Mouse (Mus musculus) liver, embryonic 12.5 days (tissue): ENCODE results near the gene Cat. TPM values are rescaled to one million over a fixed set of nuclear protein-coding genes. Genes with fewer than 3 reads are reported as not detected.

ENCODE experiments used
- ATAC-seq: fragments of 200-750 bp; cut with Nextera tagmentation; 2 replicates; pipeline ENCODE4 v1.8.0; 2017; ENCODE audit warnings: moderate number of reproducible peaks, mild to moderate bottlenecking, moderate library complexity
- H3K27ac ChIP-seq: fragments of 300-500 bp; sonication (generic); 2 replicates; pipeline ENCODE4 v1.5.1; 2016; ENCODE audit warnings: mild to moderate bottlenecking
- H3K27me3 ChIP-seq: fragments of 300-500 bp; sonication (generic); replicated peaks from 2 replicates; pipeline ENCODE4 v1.6.1; 2016; ENCODE audit warnings: mild to moderate bottlenecking, moderate library complexity
- H3K36me3 ChIP-seq: fragments of 300-500 bp; sonication (generic); 2 replicates; pipeline ENCODE4 v1.6.1; 2016; ENCODE audit warnings: mild to moderate bottlenecking, moderate library complexity
- H3K4me1 ChIP-seq: fragments of 300-500 bp; sonication (generic); 2 replicates; pipeline ENCODE4 v1.6.1; 2016
- H3K4me2 ChIP-seq: fragments of 300-500 bp; sonication (generic); 2 replicates; pipeline ENCODE4 v1.6.1; 2016; ENCODE audit warnings: mild to moderate bottlenecking, moderate library complexity
- H3K4me3 ChIP-seq: fragments of 300-500 bp; sonication (generic); 2 replicates; pipeline ENCODE4 v1.5.1; 2016; ENCODE audit warnings: mild to moderate bottlenecking, moderate library complexity
- H3K9ac ChIP-seq: fragments of 300-500 bp; sonication (generic); 2 replicates; pipeline ENCODE4 v1.6.1; 2016; ENCODE audit warnings: mild to moderate bottlenecking, moderate library complexity
- H3K9me3 ChIP-seq: fragments of 300-500 bp; sonication (generic); replicated peaks from 2 replicates; pipeline ENCODE4 v1.6.1; 2016; ENCODE audit warnings: mild to moderate bottlenecking, moderate library complexity
- WGBS: fragments of 180-500 bp; shearing (Covaris S2); methylation state at CpG from one replicate; pipeline ENCODE4 v1.1.7; 2016; ENCODE audit not compliant: insufficient replicate concordance; 5-methylcytosine and 5-hydroxymethylcytosine counted together
- polyA plus RNA-seq: library from polyadenylated mRNA; unstranded; fragments of >200 nt; fragmentation: Nextera tagmentation; extraction: Ambion mirVana; gene quantifications from 2 replicates; pipeline ENCODE4 v1.2.1, GENCODE M21; 2016

Gene Cat
- 127 and 138 TPM in 2 replicates for polyA plus RNA-seq

DNA sequence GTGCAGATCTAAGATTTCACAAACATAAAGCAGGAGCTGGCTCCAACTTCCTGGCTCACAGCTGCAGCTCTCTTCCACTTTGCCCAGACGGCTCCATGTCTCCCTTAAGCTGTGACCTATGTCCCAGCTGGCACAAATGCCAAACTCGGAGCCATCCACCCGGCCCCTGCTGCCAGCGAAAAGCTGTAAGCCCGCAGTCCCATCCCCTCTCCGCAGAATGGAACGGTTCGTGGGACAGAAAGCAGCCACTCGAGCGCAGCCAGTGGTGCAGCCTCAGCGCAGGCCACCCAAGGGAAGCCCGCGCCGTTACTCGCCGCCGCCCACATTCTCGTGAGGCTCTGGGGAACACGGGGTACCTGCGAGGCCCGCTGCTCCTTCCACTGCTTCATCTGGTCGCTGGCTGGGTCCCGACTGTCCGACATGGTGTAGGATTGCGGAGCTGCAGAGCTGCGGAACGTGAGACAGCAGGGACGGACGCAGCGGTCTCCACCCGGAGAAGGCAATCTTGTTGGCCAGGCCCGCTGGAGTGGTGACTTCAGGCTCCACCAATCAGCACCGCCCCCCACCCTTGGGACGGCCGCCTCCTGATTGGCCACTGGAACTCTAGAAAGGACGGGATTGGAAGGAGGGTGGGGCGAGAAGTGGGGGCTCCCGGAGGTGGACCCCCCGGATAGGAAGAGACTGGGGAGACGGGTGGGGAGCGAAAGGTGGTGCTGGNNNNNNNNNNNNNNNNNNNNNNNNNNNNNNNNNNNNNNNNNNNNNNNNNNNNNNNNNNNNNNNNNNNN, at the start of gene Cat:
Gene Cat, minus strand, starts transcription at position 544 of the 785 bp plus-strand sequence.
- Histone ChIP-seq H3K27ac (peak within 1 kb of the TSS; percentile 99), H3K27me3 (no peaks in the 10 kb centered on the region), H3K9ac (peak within 1 kb of the TSS; percentile 97), H3K4me3 (peak within 1 kb of the TSS; percentile 92), H3K4me2 (peak within 1 kb of the TSS; percentile 89), H3K36me3 (peaks cover 23% of the 10 kb centered on the region), H3K9me3 (no peaks in the 10 kb centered on the region), H3K4me1 (peaks cover 56% of the 10 kb centered on the region)
- under 1% methylated on average over 41 of the region's 41 CpGs for WGBS
- peak; percentile 91 for ATAC-seq

DNA sequence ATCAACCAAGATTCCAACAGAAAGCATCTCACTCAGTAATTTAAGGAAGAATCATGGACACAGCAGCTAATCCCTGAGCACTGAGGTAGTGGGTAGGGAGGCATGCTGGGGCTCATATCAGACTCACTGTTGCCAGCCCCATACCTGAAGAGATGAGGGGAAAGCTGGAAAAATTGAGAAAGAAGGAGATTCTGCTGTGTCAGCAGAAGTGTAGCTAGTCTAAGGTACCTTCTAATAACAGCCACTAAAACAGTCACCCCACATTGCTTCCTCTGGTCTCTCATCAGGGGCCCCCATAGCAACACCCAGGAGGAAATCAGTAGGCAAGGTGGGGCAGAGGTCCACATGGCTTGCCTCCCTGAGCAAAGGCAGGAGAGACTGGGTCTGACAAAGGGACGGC, 40.6 kb upstream of the Cat start:
- no peak for ATAC-seq
- H3K36me3 ChIP-seq: no peaks in the 10 kb centered on the region
- no peaks in the 10 kb centered on the region for H3K9me3 ChIP-seq
- H3K4me3 ChIP-seq: no peak overlapping the region
- no peaks in the 10 kb centered on the region for H3K4me1 ChIP-seq
- 74% methylated on average over 1 of the region's 1 CpGs for WGBS
- H3K27ac ChIP-seq: no peak overlapping the region
- no peak overlapping the region for H3K4me2 ChIP-seq
- no peak overlapping the region for H3K9ac ChIP-seq
- no peaks in the 10 kb centered on the region for H3K27me3 ChIP-seq

DNA sequence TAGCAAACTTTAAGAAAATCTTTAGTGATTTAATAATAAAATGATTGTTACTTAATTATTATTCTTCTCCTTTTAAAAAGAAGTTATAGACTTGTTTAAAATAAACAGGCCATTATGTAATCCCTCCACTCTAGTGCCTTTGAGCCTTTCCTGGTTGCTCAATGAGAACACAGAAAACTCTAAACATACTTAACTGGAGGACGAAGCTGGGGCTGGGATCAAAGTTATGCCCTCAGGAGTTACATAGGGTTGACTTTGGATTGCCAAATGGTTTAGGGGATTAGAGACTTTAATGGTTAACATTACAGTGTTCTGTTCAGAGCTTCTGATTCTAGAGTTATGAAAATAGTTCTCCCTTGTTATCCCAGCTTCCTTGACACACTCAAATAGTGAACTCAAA, 31.5 kb upstream of the Cat start:
- H3K27me3 ChIP-seq: no peaks in the 10 kb centered on the region
- no peaks in the 10 kb centered on the region for H3K4me1 ChIP-seq
- no peak overlapping the region for H3K4me3 ChIP-seq
- H3K9me3 ChIP-seq: no peaks in the 10 kb centered on the region
- H3K9ac ChIP-seq: no peak overlapping the region
- H3K36me3 ChIP-seq: no peaks in the 10 kb centered on the region
- H3K4me2 ChIP-seq: no peak overlapping the region
- 55% methylated on average over 1 of the region's 1 CpGs for WGBS
- no peak overlapping the region for H3K27ac ChIP-seq
- no peak for ATAC-seq

DNA sequence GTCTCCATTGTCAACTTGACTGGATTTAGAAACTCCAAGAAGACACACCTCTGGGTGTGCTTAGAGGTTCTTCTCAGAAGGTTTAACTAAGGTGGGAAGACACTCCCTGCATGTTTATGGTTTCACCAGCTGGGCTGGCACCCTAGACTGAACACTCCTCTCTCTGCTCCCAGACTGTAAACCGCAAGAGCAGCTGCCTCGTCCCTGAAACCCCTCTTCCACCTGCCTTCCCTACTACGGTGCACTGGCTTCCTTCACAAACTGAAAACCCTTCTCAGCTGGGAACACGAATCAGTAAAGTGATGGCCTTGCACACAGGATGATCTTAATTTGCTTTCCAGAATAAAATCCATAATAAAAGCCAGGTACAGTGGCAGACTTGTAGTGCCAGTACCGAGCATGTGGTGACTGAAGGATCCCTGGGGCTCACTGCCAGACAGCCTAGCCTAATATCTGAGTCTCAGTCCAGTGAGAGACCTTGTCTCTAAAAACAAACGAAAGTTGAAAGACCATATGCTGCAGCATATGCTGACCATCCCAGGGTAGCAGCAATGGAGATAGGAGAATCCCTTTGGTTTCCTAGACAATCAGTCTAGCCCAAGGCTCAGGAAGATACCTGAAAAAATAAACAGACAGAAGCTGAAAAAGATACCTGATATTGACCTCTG, 30.7 kb upstream of the Cat start:
- no peak for ATAC-seq
- H3K27ac ChIP-seq: no peak overlapping the region
- no peak overlapping the region for H3K4me2 ChIP-seq
- H3K9ac ChIP-seq: no peak overlapping the region
- H3K4me3 ChIP-seq: no peak overlapping the region
- H3K4me1 ChIP-seq: no peaks in the 10 kb centered on the region
- no peaks in the 10 kb centered on the region for H3K9me3 ChIP-seq
- 68% methylated on average over 6 of the region's 6 CpGs for WGBS
- H3K36me3 ChIP-seq: no peaks in the 10 kb centered on the region
- no peaks in the 10 kb centered on the region for H3K27me3 ChIP-seq

DNA sequence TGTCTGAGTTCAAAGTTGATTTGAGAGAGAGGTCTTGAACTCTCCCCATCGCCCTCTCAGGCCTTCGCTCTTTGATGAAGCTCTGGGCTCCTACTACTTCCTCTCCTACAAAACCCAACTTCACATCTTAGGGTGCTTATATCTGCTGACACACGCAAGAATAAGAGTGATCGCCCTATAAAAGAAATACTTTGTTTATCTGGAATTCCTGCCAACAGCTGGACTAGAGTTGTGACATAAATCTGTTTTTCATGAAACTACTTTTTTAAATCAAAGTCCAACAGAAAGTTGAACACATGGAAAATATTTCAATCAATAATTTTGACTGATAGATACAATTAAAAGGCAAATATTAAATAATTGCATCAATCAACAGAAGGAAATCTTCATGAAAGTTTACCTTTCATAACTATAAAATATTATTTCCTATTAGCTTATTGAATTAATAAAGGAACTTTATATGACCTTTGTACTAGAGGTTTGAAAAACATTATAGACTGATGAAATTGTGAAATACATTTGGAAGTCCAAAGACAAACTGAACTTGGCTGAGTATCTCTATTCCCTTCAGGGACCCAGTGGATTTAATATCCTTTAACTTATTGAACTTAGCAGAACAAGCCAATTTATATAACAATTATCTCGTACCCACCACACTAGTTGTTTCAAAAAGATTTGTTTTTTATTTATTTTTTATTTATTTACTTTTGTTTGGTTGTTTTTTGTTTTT, 27.3 kb upstream of the Cat start:
- Histone ChIP-seq H3K27me3 (no peaks in the 10 kb centered on the region), H3K36me3 (no peaks in the 10 kb centered on the region), H3K4me3 (no peak overlapping the region), H3K4me1 (no peaks in the 10 kb centered on the region), H3K9me3 (no peaks in the 10 kb centered on the region), H3K4me2 (no peak overlapping the region), H3K9ac (no peak overlapping the region), H3K27ac (no peak overlapping the region)
- ATAC-seq: no peak
- WGBS: 66% methylated on average over 5 of the region's 5 CpGs

DNA sequence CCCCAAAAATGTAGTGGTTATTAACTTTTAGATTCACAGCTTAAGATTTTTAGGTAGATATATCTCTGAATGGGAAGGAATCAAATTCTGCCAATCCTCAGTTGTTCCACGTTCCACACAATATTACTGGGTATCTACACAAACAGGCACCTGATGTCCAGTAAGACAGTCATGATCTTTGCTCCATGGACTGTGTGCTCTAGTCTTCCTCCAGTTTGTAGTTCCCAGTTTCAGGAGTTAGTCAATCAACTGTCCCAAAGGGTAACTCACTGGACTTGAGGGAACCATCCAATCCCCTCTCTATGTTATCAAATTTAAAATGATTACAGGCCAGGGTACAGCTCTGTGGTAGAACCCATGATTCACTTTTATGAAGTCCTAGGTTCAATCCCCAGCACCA, 26.7 kb upstream of the Cat start:
- Histone ChIP-seq H3K36me3 (no peaks in the 10 kb centered on the region), H3K4me1 (no peaks in the 10 kb centered on the region; the same call in 1 of the 2 replicates), H3K9me3 (no peaks in the 10 kb centered on the region), H3K27ac (no peak overlapping the region), H3K27me3 (no peaks in the 10 kb centered on the region), H3K4me2 (no peak overlapping the region), H3K9ac (no peak overlapping the region), H3K4me3 (no peak overlapping the region)
- ATAC-seq: no peak
- 65% methylated on average over 1 of the region's 1 CpGs for WGBS

DNA sequence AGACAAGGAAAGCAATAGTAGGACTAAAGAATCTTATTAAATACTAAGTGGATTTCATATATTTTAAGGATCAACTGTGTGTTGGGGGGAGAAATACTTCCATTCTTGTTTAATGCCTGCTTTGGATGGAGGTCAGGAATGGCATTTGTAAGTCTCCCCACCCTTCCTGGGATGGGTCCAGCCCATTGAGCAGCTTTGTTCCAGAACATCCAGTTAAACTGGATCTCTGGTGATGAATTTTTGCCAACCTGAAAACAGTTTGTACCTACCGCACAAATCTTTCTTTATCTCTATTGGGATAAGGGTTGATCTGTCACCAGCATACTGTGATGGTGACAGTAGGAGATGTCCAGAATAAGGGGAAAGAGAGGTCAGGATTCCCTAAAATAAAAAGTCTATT, 26.1 kb upstream of the Cat start:
- ATAC-seq: no peak
- Histone ChIP-seq H3K4me3 (no peak overlapping the region), H3K9me3 (no peaks in the 10 kb centered on the region), H3K4me2 (no peak overlapping the region), H3K9ac (no peak overlapping the region), H3K4me1 (peaks cover 6% of the 10 kb centered on the region; the same call in 1 of the 2 replicates), H3K27me3 (no peaks in the 10 kb centered on the region), H3K36me3 (no peaks in the 10 kb centered on the region), H3K27ac (no peak overlapping the region)
- 84% methylated on average over 1 of the region's 1 CpGs for WGBS

DNA sequence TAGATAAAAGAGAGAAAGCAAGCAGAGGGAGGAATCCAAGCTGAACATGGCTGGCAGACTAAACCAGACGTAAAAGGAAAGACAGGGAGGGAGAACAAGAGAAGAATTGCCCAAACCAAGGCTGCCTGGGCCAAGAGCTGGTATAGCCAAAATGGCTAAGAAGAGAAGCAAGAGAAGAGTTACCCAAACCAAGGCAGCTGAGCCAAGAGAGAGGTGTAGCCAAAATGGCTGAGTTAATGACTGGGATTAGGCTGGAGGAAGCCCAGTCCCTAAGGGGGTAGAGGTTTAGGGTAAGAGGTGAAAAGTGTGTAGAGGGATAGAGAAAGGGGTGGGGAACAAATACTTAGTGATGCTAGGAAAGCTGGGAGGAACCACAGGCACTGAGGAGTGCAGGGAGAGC, 22.7 kb upstream of the Cat start:
- no peaks in the 10 kb centered on the region for H3K9me3 ChIP-seq
- no peak overlapping the region for H3K9ac ChIP-seq
- WGBS: 69% methylated on average over 1 of the region's 1 CpGs
- H3K4me1 ChIP-seq: peaks cover 11% of the 10 kb centered on the region; the same call in 1 of the 2 replicates
- no peak overlapping the region for H3K27ac ChIP-seq
- no peak overlapping the region for H3K4me3 ChIP-seq
- no peaks in the 10 kb centered on the region for H3K36me3 ChIP-seq
- ATAC-seq: no peak
- no peak overlapping the region for H3K4me2 ChIP-seq
- H3K27me3 ChIP-seq: no peaks in the 10 kb centered on the region

DNA sequence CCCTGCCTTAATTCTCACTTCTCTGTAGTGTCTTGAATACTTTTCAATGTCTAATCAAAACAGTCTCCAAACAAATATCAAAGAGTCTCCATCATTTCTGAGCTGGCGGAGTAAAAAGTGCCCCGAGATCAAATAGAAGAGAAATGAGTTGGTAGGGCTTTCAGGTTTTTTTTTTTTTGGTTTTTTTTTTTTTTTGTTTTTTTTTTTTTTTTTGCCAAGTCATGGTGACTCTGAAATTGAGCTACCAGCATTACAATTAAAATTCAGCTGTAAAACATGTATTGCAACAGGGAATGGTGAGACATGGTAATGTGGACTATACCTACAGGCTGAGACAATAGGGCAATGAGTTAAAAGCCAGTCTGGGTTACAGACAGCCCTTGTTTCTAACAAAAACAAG, 21.0 kb upstream of the Cat start:
- no peak for ATAC-seq
- Histone ChIP-seq H3K36me3 (no peaks in the 10 kb centered on the region), H3K4me2 (no peak overlapping the region), H3K4me1 (peaks cover 11% of the 10 kb centered on the region; the same call in 1 of the 2 replicates), H3K9ac (no peak overlapping the region), H3K27me3 (no peaks in the 10 kb centered on the region), H3K4me3 (no peak overlapping the region), H3K9me3 (no peaks in the 10 kb centered on the region), H3K27ac (no peak overlapping the region)
- WGBS: 77% methylated on average over 2 of the region's 2 CpGs

DNA sequence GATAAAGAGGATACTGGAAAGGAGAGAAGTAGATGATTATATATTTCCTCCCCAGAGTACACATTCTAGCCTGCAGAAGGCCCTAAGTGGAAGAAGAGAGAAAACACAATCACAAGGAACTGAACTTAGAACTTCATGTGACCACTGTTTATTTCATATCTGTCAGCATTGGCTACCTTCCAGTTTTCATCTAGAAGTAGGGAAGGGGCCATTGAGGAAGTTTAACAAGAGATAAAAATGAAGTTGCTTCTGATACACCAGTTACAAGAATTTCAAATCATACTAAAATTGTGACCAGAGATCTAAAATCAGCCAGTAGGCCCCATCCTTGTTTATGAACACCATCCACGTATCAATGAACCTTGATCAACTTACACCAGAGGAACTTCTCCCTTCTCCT, 19.5 kb upstream of the Cat start:
- ATAC-seq: no peak
- H3K9ac ChIP-seq: no peak overlapping the region
- H3K36me3 ChIP-seq: no peaks in the 10 kb centered on the region
- peaks cover 11% of the 10 kb centered on the region; the same call in 1 of the 2 replicates for H3K4me1 ChIP-seq
- H3K27me3 ChIP-seq: no peaks in the 10 kb centered on the region
- no peak overlapping the region for H3K27ac ChIP-seq
- 64% methylated on average over 1 of the region's 1 CpGs for WGBS
- no peak overlapping the region for H3K4me3 ChIP-seq
- H3K4me2 ChIP-seq: no peak overlapping the region
- H3K9me3 ChIP-seq: no peaks in the 10 kb centered on the region

DNA sequence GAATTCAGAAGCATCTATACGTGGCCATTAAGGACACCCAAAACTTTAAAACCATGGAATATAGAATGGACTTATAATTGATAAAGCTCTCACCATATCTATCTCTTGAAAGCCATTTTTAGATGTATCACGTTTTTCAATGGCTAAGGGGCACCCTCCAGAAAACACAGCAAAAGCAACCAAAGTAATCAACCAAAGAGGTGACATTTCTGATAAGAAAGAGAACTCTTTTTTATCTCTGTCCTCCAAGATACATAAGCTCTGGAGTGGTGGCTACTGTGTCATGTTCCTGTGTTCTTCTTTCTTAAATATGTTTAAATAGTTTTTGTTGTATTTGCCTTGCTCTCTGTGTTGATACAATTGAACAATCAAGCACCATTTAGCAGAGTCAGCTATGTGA, 15.8 kb upstream of the Cat start:
- Histone ChIP-seq H3K4me1 (peaks cover 5% of the 10 kb centered on the region; the same call in 1 of the 2 replicates), H3K9ac (no peak overlapping the region), H3K4me3 (no peak overlapping the region), H3K36me3 (no peaks in the 10 kb centered on the region), H3K27me3 (no peaks in the 10 kb centered on the region; the same call in 1 of the 2 replicates), H3K4me2 (no peak overlapping the region), H3K9me3 (no peaks in the 10 kb centered on the region), H3K27ac (no peak overlapping the region)
- WGBS: 37% methylated on average over 2 of the region's 2 CpGs
- ATAC-seq: no peak
